ENCODE assay signal across 14 mouse cellular contexts in genomic region chr3:21673466-21673865, GRCm38 (mm10).
"Had no signal": no experiment of that assay in that cellular context is flagged by ENCODE, and none has a peak within 500 bp of the region (broad histone marks: within the 10 kb centered on the region; RNA-seq: fewer than 3 reads in every experiment).

No protein-coding gene starts in this region.

- DNase-seq: gastrocnemius, adult 2 months; gastrocnemius, postnatal 10 days; gastrocnemius, postnatal 25 days; heart, adult 18-20 months; heart, postnatal 10 days; heart, postnatal 36 days; kidney, adult 11 months; kidney, adult 2 months; kidney, postnatal 10 days; kidney, postnatal 25 days; kidney, postnatal 4 days; layer of hippocampus, adult 9-11 months; layer of hippocampus, postnatal 36 days; left cerebral cortex, postnatal 4 days had no signal
